Mouse (Mus musculus) forebrain, embryonic 14.5 days (tissue): Measurements from ENCODE around the gene Pcx. TPM values are rescaled to one million over a fixed set of nuclear protein-coding genes. Genes with fewer than 3 reads are reported as not detected.

Experiments
- ATAC-seq: fragments of 200-750 bp; cut with Nextera tagmentation; 2 replicates; pipeline ENCODE4 v1.8.0; 2017; ENCODE audit warnings: mild to moderate bottlenecking, moderate library complexity
- DNase-seq: peaks from one replicate; pipeline ENCODE4 v3.0.0-alpha.2; 2015; ENCODE audit warnings: low spot score
- H3K27ac ChIP-seq: fragments of 300-500 bp; sonication (generic); 2 replicates; pipeline ENCODE4 v1.5.1; 2014; ENCODE audit warnings: low read depth, mild to moderate bottlenecking, control low read depth, low read length, moderate library complexity
- H3K27me3 ChIP-seq: fragments of 300-500 bp; sonication (generic); replicated peaks from 2 replicates; pipeline ENCODE4 v1.6.1; 2014; ENCODE audit warnings: low read length, control low read depth, mixed read lengths; ENCODE audit not compliant: control insufficient read depth, insufficient read depth
- H3K36me3 ChIP-seq: fragments of 300-500 bp; sonication (generic); 2 replicates; pipeline ENCODE4 v1.6.1; 2014; ENCODE audit warnings: low read length, control low read depth; ENCODE audit not compliant: control insufficient read depth, insufficient read depth
- H3K4me1 ChIP-seq: fragments of 300-500 bp; sonication (generic); 2 replicates; pipeline ENCODE4 v1.6.1; 2014; ENCODE audit warnings: antibody characterized with exemption, low read length, control low read depth; ENCODE audit not compliant: control insufficient read depth, insufficient read depth
- H3K4me2 ChIP-seq: fragments of 300-500 bp; sonication (generic); 2 replicates; pipeline ENCODE4 v1.6.1; 2014; ENCODE audit warnings: mild to moderate bottlenecking, control low read depth, low read length
- H3K4me3 ChIP-seq: fragments of 300-500 bp; sonication (generic); 2 replicates; pipeline ENCODE4 v1.5.1; 2014; ENCODE audit warnings: low read depth, low read length, control low read depth
- H3K9ac ChIP-seq: fragments of 300-500 bp; sonication (generic); 2 replicates; pipeline ENCODE4 v1.6.1; 2014; ENCODE audit warnings: mild to moderate bottlenecking, low read length, control low read depth, moderate library complexity
- H3K9me3 ChIP-seq: fragments of 300-500 bp; sonication (generic); replicated peaks from 2 replicates; pipeline ENCODE4 v1.6.1; 2016; ENCODE audit warnings: low read length, control low read depth, mixed read lengths; ENCODE audit not compliant: control insufficient read depth
- WGBS: fragments of 180-500 bp; shearing (Covaris S2); extraction: QIAGEN DNeasy Blood & Tissue Kit; methylation state at CpG from one replicate; pipeline ENCODE4 v1.1.7; 2014; 5-methylcytosine and 5-hydroxymethylcytosine counted together
- polyA plus RNA-seq: library from polyadenylated mRNA; unstranded; fragments of >200 nt; fragmentation: Nextera tagmentation; extraction: Ambion mirVana; gene quantifications from 2 replicates; pipeline ENCODE4 v1.2.1, GENCODE M21; 2014

Gene Pcx
- polyA plus RNA-seq, 1 experiment from 2014 or later: 14.8 TPM

DNA sequence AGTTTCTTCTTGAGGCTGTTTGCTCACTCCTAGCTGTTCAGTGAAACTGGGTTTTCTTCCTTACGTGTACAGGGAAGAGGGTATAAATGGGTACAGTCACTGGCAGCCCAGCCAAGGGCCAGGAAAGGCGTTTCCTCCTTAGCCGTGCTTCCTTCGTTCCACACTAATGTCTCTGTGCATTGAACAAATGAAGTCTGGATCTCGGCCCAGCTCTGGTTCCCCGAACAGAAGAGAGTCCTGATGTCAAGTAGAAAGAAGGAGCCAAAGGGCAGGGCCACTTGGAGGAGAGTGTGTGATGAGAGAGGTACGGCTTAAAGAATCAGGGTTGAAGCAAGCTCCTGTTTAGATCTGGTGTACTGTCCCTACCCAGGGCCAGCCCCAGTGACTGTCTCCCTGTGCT, 44.8 kb downstream of the Pcx start:
- H3K4me3 ChIP-seq: no peak overlapping the region
- H3K9me3 ChIP-seq: no peaks in the 10 kb centered on the region
- no peaks in the 10 kb centered on the region for H3K27me3 ChIP-seq
- ATAC-seq (no peak), DNase-seq (no peak)
- no peak overlapping the region for H3K27ac ChIP-seq
- H3K4me1 ChIP-seq: peaks cover 14% of the 10 kb centered on the region
- no peak overlapping the region for H3K4me2 ChIP-seq
- no peaks in the 10 kb centered on the region for H3K36me3 ChIP-seq
- H3K9ac ChIP-seq: no peak overlapping the region
- 56% methylated on average over 7 of the region's 7 CpGs for WGBS

DNA sequence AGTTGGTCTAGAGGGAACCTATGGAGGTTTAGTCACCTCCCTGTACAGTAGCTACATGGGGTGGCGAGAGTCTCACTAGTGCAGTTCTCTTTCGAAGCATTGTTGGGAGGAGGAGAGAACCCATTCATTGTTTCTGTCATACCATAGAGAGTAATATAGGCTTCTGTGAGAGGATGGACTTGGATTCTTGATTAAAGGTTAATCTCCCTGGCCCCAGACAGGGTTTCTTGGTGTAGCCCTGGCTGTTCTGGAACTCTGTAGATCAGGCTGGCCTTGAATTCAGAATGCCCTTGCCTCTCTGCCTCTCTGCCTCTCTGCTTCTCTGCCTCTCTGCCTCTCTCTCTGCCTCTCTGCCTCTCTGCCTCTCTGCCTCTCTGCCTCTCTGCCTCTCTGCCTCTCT, 46.5 kb downstream of the Pcx start:
- peaks cover 14% of the 10 kb centered on the region for H3K4me1 ChIP-seq
- ATAC-seq (no peak), DNase-seq (no peak)
- no peak overlapping the region for H3K9ac ChIP-seq
- no peak overlapping the region for H3K27ac ChIP-seq
- no peak overlapping the region for H3K4me2 ChIP-seq
- no peaks in the 10 kb centered on the region for H3K36me3 ChIP-seq
- 83% methylated on average over 2 of the region's 2 CpGs for WGBS
- no peaks in the 10 kb centered on the region for H3K9me3 ChIP-seq
- H3K27me3 ChIP-seq: no peaks in the 10 kb centered on the region
- H3K4me3 ChIP-seq: no peak overlapping the region

DNA sequence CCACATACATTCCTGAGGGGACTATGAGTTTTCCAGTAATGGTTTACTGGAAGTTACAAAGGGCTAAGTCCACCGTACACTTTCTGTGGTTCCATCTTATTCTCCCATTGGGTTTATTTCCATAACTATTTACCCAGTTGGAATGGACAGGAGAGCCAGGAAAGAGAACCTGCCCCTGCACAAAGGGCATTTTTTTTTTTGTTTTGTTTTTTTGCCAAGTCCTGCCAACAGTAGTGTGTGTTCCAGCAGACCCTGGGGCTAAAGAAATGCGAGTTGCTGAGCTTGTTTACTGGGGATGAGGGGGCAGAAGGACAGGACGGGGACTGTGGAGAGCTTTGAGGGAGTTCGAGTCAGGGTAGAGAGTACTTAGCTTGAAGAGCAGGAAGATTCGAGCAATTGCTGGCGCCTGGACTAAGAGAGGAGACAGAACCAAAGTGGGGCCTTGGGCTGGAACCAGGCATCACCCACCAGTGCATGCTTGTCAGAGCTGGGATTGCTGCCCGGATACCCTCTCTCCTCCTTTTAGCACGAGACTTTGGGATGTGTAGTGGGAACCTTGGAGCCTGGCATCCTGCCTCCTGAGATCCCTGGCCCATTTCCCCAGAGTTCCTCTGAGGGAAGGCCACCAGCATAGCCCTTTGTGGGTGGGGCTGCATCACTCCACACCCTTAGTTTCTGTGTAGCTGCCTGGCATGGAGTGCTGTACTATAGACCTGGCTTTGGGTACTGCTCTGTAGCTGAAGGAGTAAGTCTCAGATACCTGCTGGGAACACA, 47.7 kb downstream of the Pcx start:
- DNase-seq: peak; percentile 74
- no peak overlapping the region for H3K9ac ChIP-seq

DNA sequence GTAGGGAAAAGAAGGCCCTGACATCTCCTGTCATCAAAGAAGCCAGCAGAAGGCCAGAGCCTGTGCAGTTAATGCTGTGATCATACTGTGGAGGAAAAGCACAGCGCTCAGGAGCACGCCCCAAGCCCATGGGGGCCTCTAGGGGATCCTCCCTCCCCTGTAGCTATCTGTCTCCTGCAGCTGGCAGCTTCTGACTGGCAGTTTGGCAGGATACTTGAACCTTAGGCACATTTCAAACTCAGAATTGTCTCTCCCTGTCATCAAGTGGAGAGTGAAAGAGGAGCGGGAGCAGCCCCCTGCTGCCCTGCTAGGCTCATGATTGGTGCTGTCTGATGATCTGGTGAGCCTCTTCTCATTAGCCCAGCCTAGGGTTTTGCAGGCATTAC, 48.3 kb downstream of the Pcx start:
- DNase-seq: no peak
- no peaks in the 10 kb centered on the region for H3K27me3 ChIP-seq
- H3K36me3 ChIP-seq: no peaks in the 10 kb centered on the region
- no peaks in the 10 kb centered on the region for H3K9me3 ChIP-seq
- H3K27ac ChIP-seq: peak overlapping the region; percentile 1; the same call in 1 of the 2 replicates
- no peak for ATAC-seq
- peaks cover 14% of the 10 kb centered on the region for H3K4me1 ChIP-seq
- no peak overlapping the region for H3K4me2 ChIP-seq
- H3K4me3 ChIP-seq: no peak overlapping the region
- H3K9ac ChIP-seq: no peak overlapping the region
- 60% methylated on average over 3 of the region's 3 CpGs for WGBS

More for the DNA sequence above, 47.7 kb downstream of the Pcx start:
- peak; percentile 42; the same call in 1 of the 2 replicates for ATAC-seq
- Histone ChIP-seq H3K4me3 (no peak overlapping the region), H3K9me3 (no peaks in the 10 kb centered on the region), H3K36me3 (no peaks in the 10 kb centered on the region), H3K4me1 (peaks cover 14% of the 10 kb centered on the region), H3K4me2 (no peak overlapping the region), H3K27ac (peak overlapping the region; percentile 1; the same call in 1 of the 2 replicates), H3K27me3 (no peaks in the 10 kb centered on the region)
- WGBS: 59% methylated on average over 7 of the region's 8 CpGs

DNA sequence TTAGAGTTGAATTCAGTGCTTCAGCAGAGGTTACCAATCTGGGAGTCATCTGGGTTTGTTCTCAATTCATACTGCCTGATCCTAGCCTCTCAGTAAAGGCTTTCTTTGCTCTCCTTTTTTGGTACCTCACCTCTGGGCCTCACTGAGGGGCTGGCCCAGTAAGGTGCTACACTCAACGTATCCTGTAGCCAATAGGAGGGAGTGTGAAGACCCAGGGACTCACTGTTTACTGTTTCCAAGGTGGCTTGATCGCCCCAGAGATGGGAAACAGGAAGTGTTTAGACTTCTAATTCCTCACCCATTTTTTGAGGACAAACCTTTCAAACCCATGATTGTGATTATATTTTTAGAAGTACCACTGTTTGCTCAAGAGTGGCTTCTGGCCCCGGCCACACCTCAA, 48.7 kb downstream of the Pcx start:
- no peak for ATAC-seq
- Histone ChIP-seq H3K27me3 (no peaks in the 10 kb centered on the region), H3K27ac (no peak overlapping the region), H3K9ac (no peak overlapping the region), H3K9me3 (no peaks in the 10 kb centered on the region), H3K4me3 (no peak overlapping the region), H3K4me1 (peaks cover 14% of the 10 kb centered on the region), H3K36me3 (no peaks in the 10 kb centered on the region), H3K4me2 (no peak overlapping the region)
- 68% methylated on average over 3 of the region's 3 CpGs for WGBS
- no peak for DNase-seq

DNA sequence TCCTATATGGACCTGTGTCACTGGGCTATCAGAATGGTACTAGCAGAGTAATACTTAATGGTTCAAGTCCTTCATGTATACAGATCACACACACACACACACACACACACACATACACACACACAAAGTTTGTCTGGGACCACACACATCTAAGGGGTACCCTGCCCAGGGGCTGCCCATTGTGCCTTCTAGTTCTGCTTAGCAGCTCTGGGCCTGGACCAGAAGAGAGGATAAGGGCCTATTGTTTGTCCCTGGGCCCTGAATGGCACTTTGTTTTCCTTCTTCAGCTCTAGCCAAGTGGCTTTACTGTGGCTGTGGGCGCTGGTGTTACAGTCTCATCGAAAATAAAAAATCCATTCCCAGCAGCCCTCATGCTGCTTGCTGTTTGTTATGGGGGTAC, 49.3 kb downstream of the Pcx start:
- no peaks in the 10 kb centered on the region for H3K36me3 ChIP-seq
- no peak overlapping the region for H3K9ac ChIP-seq
- no peak overlapping the region for H3K4me2 ChIP-seq
- H3K27ac ChIP-seq: no peak overlapping the region
- WGBS: 16% methylated on average over 2 of the region's 2 CpGs
- H3K9me3 ChIP-seq: no peaks in the 10 kb centered on the region
- H3K27me3 ChIP-seq: no peaks in the 10 kb centered on the region
- no peak overlapping the region for H3K4me3 ChIP-seq
- ATAC-seq: 0 out of 2 replicates have a peak, but pooled peaks have one; percentile 23
- peaks cover 14% of the 10 kb centered on the region for H3K4me1 ChIP-seq
- DNase-seq: peak; percentile 62

DNA sequence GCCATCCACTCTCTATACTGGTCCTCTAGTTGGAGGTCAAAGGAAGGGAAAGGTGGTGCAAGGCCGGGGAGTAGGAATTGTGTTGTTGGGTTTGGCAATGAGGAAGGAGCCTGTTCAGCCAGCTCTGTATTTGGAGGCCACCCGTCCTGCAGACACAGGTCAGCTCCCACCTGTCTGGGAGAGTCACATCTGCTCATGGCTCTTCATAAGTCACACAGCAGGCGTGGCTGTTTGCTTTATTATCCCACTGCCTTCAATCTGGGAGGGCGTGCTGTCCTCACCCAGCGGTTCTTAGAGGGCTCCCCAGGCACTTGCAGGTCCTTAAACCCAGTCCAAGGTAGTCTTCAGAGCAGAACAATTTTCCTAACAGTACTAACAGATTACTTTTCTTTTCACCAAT, 49.9 kb downstream of the Pcx start:
- WGBS: 81% methylated on average over 5 of the region's 5 CpGs
- Histone ChIP-seq H3K27ac (no peak overlapping the region), H3K36me3 (no peaks in the 10 kb centered on the region), H3K9ac (no peak overlapping the region), H3K9me3 (no peaks in the 10 kb centered on the region), H3K4me1 (peaks cover 14% of the 10 kb centered on the region), H3K4me2 (no peak overlapping the region), H3K27me3 (no peaks in the 10 kb centered on the region), H3K4me3 (no peak overlapping the region)
- ATAC-seq (no peak), DNase-seq (no peak)

DNA sequence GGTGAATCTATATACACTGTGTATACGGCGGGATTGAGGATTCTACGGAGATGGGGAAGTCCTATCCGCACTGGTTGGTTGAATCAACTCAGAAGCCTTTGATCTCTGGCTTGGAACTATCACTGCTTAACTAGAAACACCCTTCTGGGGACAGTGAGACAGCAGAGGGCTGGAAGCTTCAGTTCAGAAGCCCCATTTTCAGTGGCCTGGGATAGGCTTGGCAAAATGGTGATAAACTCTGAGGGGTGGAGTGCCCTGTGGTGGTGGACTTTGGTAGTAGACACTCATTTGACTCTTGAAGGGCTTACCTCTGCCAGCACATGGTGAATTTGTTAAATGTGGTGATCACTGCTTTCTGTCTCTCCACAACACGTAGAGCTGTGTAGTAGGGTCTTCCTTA, 55.4 kb downstream of the Pcx start:
- WGBS: 92% methylated on average over 5 of the region's 5 CpGs
- Histone ChIP-seq H3K9ac (no peak overlapping the region), H3K9me3 (no peaks in the 10 kb centered on the region), H3K27me3 (no peaks in the 10 kb centered on the region), H3K27ac (no peak overlapping the region), H3K4me1 (no peaks in the 10 kb centered on the region), H3K4me3 (no peak overlapping the region), H3K4me2 (no peak overlapping the region), H3K36me3 (no peaks in the 10 kb centered on the region)
- ATAC-seq (no peak), DNase-seq (no peak)

DNA sequence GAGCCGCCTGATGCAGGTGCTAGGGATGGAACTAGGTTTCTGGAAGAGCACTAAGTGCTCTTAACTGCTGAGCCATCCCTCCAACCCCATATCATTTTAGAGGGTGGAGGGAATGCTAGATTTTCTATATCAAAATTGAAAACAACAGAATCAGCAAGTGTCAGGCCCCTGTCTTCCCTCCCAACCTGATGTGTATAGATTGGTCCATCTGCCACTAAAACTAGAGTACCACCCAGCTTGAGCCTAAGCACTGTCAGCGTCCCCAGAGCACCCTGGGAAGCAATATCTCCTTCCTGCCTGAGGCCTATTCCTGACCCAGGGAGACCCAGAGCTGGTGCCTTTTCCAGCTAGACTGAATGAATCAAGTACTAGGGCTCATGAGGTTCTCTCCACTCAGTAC, 56.6 kb downstream of the Pcx start:
- 80% methylated on average over 2 of the region's 2 CpGs for WGBS
- no peak for DNase-seq
- Histone ChIP-seq H3K9ac (no peak overlapping the region), H3K9me3 (no peaks in the 10 kb centered on the region), H3K27ac (no peak overlapping the region), H3K4me1 (peaks cover 5% of the 10 kb centered on the region; the same call in 1 of the 2 replicates), H3K36me3 (no peaks in the 10 kb centered on the region), H3K4me3 (no peak overlapping the region), H3K4me2 (no peak overlapping the region), H3K27me3 (no peaks in the 10 kb centered on the region)
- ATAC-seq: no peak
